Mouse (Mus musculus) left cerebral cortex, adult 2 months (tissue): ENCODE results near the gene Spata7. TPM values are rescaled to one million over a fixed set of nuclear protein-coding genes. Genes with fewer than 3 reads are reported as not detected.

ENCODE experiments used
- DNase-seq, 2 experiments: peaks; one replicate each; pipeline ENCODE4 v3.0.0; 2021 to 2022; ENCODE audit warnings: low spot score in 2 of 2, mixed read lengths in 1 of 2; ENCODE audit errors: extremely low spot score in 1 of 2
- H3K27ac ChIP-seq: fragments of 200-600 bp; 2 replicates; pipeline ENCODE4 v1.8.1; 2022
- H3K4me3 ChIP-seq: fragments of 200-600 bp; 2 replicates; pipeline ENCODE4 v1.8.1; 2022
- CTCF ChIP-seq: fragments of 200-600 bp; IDR thresholded peaks from 2 replicates; pipeline ENCODE4 v1.8.1; 2022; ENCODE audit warnings: antibody characterized with exemption, mild to moderate bottlenecking, moderate library complexity
- intact Hi-C: fragments of 180-260 bp; cut with DNase I; formaldehyde crosslinking; loops from one replicate; pipeline ENCODE4 v1.15.1; 2025
- total RNA-seq, 2 experiments: library from RNA; stranded (reverse); gene quantifications; 2 replicates each; pipeline ENCODE4 v1.2.3; 2021

Spata7 gene
- total RNA-seq, 2 experiments from 2014 or later, result 34.3 to 39.7 TPM

- peak; percentile 57 for TF ChIP-seq CTCF
- DNase-seq, result peak; percentile 62 to 66
- intact Hi-C loops, result loop anchor here (5.0 to 10.0 kb wide), 2 partner anchors 73 to 210 kb away; partner anchors contain the start of gene Zc3h14
- Histone ChIP-seq H3K4me3 (peak overlapping the region; percentile 15; the same call in 1 of the 2 replicates), H3K27ac (no peak overlapping the region; the same call in 1 of the 2 replicates)
These were observed 46.7 kb downstream of the Spata7 start for GRCm38 (mm10) chr12:98674627-98675143.

DNA sequence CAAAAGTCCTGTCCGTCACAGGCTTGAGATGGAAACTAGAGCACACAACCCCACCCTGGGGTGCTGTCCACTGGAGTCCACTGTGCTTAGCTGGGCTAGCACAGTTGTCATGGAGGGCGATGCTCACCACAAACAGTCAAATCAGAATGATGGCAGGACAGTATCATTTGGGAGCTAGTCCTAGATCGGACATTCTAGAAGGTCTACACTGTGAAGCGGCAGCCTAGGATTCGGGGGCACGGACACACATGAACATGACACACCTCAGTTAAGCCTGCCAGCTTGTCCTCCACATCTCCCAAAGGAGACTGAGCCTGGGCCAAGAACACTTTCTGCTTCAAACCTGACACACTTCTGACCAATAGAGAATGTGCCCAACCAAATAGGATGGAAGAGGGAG lies 48.9 kb downstream of the Spata7 start:
- intact Hi-C loops, result loop anchor here (5.0 to 10.0 kb wide), 2 partner anchors 70 to 208 kb away; partner anchors contain the start of gene Zc3h14
- TF ChIP-seq CTCF, result no peak

DNA sequence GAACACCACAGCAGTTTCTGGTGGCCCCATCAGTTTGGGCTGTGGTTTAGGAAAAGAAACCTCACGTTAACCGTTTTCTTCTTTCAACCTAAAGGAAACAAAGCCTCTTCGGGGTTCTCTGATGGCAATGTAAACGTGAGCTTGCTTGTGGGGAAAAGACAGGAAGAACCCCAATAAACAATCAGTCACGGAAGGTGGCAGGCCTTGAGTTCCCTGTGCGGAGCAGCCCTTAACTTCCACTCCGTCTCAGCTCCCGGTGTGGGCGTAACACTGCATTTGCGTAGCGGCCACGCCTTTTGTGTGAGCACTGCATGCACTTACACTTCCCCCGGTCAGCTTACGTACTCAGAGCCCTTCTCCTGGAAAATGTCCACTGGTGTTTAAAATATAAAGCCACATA lies 49.4 kb downstream of the Spata7 start:
- intact Hi-C loops, result loop anchor here (5.0 to 10.0 kb wide), 2 partner anchors 70 to 207 kb away; partner anchors contain the start of gene Zc3h14
- DNase-seq, result no peak
- no peak for TF ChIP-seq CTCF
- Histone ChIP-seq H3K4me3 (no peak overlapping the region), H3K27ac (no peak overlapping the region)

More for the DNA sequence above, 48.9 kb downstream of the Spata7 start:
- no peak overlapping the region for H3K27ac ChIP-seq
- no peak overlapping the region for H3K4me3 ChIP-seq
- DNase-seq, result no peak

DNA sequence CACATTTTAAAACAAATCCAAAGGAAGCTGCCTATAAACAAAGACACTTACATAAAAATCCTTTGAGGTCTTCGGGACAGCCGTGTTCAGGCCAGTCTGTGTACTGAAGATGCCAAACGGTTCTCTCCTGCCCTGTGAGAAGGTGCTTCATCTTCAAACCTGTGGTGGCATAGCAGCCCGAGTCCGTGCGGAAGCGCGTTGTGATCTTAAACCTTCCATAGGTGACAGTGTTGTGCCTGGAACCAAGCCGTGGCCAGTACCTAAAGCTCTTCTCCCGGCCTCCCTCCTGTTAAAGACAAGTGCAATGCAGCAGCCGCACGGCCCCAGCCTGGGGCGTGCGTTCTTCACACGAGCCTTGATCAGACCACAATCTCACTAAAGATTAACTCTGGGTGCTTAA lies 51.9 kb downstream of the Spata7 start:
- intact Hi-C loops, result loop anchor here (5.0 to 10.0 kb wide), 2 partner anchors 67 to 205 kb away; partner anchors contain the start of gene Zc3h14
- no peak for DNase-seq
- TF ChIP-seq CTCF, result no peak
- Histone ChIP-seq H3K4me3 (no peak overlapping the region), H3K27ac (no peak overlapping the region)

- TF ChIP-seq CTCF, result no peak
- intact Hi-C loops, result no loop called here
- no peak overlapping the region for H3K27ac ChIP-seq
- no peak for DNase-seq
- no peak overlapping the region for H3K4me3 ChIP-seq
These were observed 54.2 kb downstream of the Spata7 start for GRCm38 (mm10) chr12:98682196-98682595.

- Histone ChIP-seq H3K4me3 (no peak overlapping the region), H3K27ac (no peak overlapping the region)
- intact Hi-C loops, result no loop called here
- no peak for TF ChIP-seq CTCF
- DNase-seq, result no peak
These were observed 55.2 kb downstream of the Spata7 start for GRCm38 (mm10) chr12:98683171-98683570.

GRCm38 (mm10) chr12:98683574-98683973 lies 55.6 kb downstream of the Spata7 start:
- H3K27ac ChIP-seq, result no peak overlapping the region
- TF ChIP-seq CTCF, result no peak
- intact Hi-C loops, result no loop called here
- DNase-seq, result no peak
- H3K4me3 ChIP-seq, result no peak overlapping the region

DNA sequence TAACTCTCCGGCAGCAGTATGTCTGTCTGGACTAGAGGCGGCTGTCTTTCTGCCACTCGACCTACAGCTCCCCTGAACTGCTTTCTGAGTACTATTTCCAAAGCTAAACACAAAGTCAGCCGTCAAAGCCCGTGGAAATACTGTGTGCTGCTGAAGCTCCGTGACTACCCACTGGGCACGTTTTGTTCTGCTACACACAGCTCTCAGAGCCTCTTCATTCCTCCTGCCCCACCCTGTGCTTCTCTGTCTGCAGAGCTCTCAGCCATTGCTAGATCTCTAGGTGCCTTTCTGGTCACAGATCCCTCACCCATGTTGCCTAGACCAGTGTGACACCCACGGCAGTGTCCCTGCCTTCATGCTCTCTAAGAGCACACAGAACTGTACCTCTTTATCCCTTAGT lies 62.3 kb downstream of the Spata7 start:
- no peak for TF ChIP-seq CTCF
- intact Hi-C loops, result no loop called here
- no peak overlapping the region for H3K27ac ChIP-seq
- H3K4me3 ChIP-seq, result no peak overlapping the region
- no peak for DNase-seq

DNA sequence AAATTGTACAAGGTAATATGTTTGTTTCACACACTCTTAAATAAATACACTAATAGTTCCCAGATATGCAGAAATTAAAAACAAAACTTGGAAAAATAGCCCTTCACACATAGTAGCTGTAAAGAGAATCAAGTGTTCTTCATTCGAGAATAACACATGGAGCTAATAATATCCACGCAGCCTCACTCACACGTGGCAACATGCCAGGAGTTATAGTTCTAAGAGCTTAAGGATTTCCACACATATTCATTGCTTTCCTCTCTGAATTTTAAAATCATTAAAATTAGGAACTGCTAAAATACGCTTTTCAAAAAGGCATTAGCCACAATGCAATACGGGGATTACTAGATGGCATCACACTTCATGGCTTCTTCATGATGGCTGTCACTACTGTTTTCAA lies 69.2 kb downstream of the Spata7 start:
- no peak overlapping the region for H3K27ac ChIP-seq
- no peak for TF ChIP-seq CTCF
- intact Hi-C loops, result no loop called here
- no peak for DNase-seq
- no peak overlapping the region for H3K4me3 ChIP-seq

DNA sequence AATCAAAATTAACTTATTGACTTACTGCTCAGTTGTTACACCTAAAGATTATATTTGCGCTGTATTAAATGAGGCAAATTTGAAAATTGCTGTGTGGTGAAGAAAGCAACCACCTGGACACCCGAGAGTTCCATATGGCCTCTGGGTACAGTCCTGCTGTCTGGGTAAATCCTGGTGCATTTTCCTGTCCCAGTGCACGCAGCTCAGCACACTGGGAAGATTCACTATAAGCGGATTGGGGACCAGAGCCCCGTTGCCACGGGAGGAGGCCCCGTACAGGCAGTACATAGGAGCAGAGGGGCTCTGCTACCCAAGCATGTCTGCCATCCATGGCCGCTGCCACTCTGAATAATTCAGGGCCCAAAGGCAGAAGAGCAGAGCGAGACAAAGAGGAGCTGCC lies 73.6 kb downstream of the Spata7 start:
- no peak for DNase-seq
- Histone ChIP-seq H3K27ac (no peak overlapping the region), H3K4me3 (no peak overlapping the region)
- no peak for TF ChIP-seq CTCF
- intact Hi-C loops, result no loop called here

DNA sequence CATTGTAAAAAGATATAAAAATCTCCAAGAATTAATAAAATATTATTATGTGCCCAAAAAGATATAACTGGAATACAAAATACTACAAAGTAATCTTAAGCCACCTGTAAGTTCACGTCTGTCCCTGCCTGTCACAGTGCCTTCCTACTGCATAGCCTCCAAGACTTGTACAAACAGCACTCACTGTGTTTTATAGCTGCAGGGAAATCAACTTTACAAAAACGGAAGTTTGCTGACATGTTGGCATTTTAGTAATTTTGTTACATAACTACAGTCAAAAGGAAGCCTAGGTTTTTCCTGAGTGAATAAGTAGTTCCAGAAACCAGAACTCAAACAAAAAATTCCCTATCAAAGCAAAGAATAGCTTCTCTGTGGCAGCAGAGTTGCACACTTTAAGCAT lies 75.6 kb downstream of the Spata7 start:
- Histone ChIP-seq H3K27ac (no peak overlapping the region), H3K4me3 (no peak overlapping the region)
- no peak for DNase-seq
- TF ChIP-seq CTCF, result no peak
- intact Hi-C loops, result no loop called here

GRCm38 (mm10) chr12:98703961-98704360 lies 76.0 kb downstream of the Spata7 start:
- DNase-seq, result no peak
- no peak for TF ChIP-seq CTCF
- intact Hi-C loops, result no loop called here
- Histone ChIP-seq H3K27ac (no peak overlapping the region), H3K4me3 (no peak overlapping the region)

- DNase-seq, result no peak
- TF ChIP-seq CTCF, result no peak
- H3K4me3 ChIP-seq, result no peak overlapping the region
- H3K27ac ChIP-seq, result no peak overlapping the region
- intact Hi-C loops, result no loop called here
These were observed 84.9 kb downstream of the Spata7 start for GRCm38 (mm10) chr12:98712819-98713218.
